10 mouse cellular contexts compared by ENCODE assay signal in genomic region chr7:93038472-93038828, GRCm38 (mm10). TPM values are rescaled to one million over a fixed set of nuclear protein-coding genes. Genes with fewer than 3 reads are reported as not detected.
A peak's percentile ranks its signal among the peaks of the same experiment; 100 is the strongest.
DNase-seq lines count a peak whose midpoint lies in the region; ATAC-seq lines count a peak whose summit lies in the region.
"Had no signal": no experiment of that assay in that cellular context is flagged by ENCODE, and none has a peak within 500 bp of the region (broad histone marks: within the 10 kb centered on the region; RNA-seq: fewer than 3 reads in every experiment).

No protein-coding gene starts in this region.

- no peak for ATAC-seq in forebrain, embryonic 14.5 days
- no peak; the same call in 1 of the 2 replicates for ATAC-seq in forebrain, embryonic 13.5 days
- peak; percentile 59 for ATAC-seq in hindbrain, embryonic 13.5 days (ENCODE audit: low FRiP score)
- peak; percentile 80 for ATAC-seq in neural tube, embryonic 14.5 days (ENCODE audit: low read depth)

- no peak overlapping the region for H3K4me3 ChIP-seq in forebrain, embryonic 14.5 days (ENCODE audit: low read depth, low read length)
- no peak overlapping the region for H3K4me3 ChIP-seq in forebrain, embryonic 13.5 days
- H3K4me3 ChIP-seq in hindbrain, embryonic 13.5 days = no peak overlapping the region
- no peak overlapping the region for H3K4me3 ChIP-seq in neural tube, embryonic 14.5 days (ENCODE audit: low read depth, low read length)
- H3K4me3 ChIP-seq: embryonic facial prominence, embryonic 13.5 days; liver, embryonic 15.5 days had no signal

- no peaks in the 10 kb centered on the region; the same call in 1 of the 2 replicates for H3K27me3 ChIP-seq in forebrain, embryonic 14.5 days (replicated peaks; ENCODE audit: control insufficient read depth, insufficient read depth, low read length)
- H3K27me3 ChIP-seq in forebrain, embryonic 13.5 days = no peaks in the 10 kb centered on the region
- H3K27me3 ChIP-seq in hindbrain, embryonic 13.5 days = no peaks in the 10 kb centered on the region
- H3K27me3 ChIP-seq in neural tube, embryonic 14.5 days (ENCODE audit: control insufficient read depth, insufficient read depth, low read length) = no peaks in the 10 kb centered on the region
- H3K27me3 ChIP-seq: embryonic facial prominence, embryonic 13.5 days; liver, embryonic 15.5 days had no signal

- no peak overlapping the region for H3K4me2 ChIP-seq in forebrain, embryonic 14.5 days (ENCODE audit: low read length)
- H3K4me2 ChIP-seq in forebrain, embryonic 13.5 days = no peak overlapping the region
- no peak overlapping the region for H3K4me2 ChIP-seq in hindbrain, embryonic 13.5 days
- H3K4me2 ChIP-seq in neural tube, embryonic 14.5 days (ENCODE audit: low read depth, low read length) = no peak overlapping the region
- H3K4me2 ChIP-seq: embryonic facial prominence, embryonic 13.5 days; liver, embryonic 15.5 days had no signal

- H3K9ac ChIP-seq in forebrain, embryonic 14.5 days (ENCODE audit: low read length) = no peak overlapping the region
- no peak overlapping the region for H3K9ac ChIP-seq in forebrain, embryonic 13.5 days
- no peak overlapping the region for H3K9ac ChIP-seq in hindbrain, embryonic 13.5 days
- H3K9ac ChIP-seq in neural tube, embryonic 14.5 days (replicated peaks; ENCODE audit: low read depth, low read length) = no peak overlapping the region
- H3K9ac ChIP-seq: embryonic facial prominence, embryonic 13.5 days; liver, embryonic 15.5 days had no signal

- no peak overlapping the region for H3K27ac ChIP-seq in forebrain, embryonic 14.5 days (ENCODE audit: low read depth, low read length)
- no peak overlapping the region for H3K27ac ChIP-seq in forebrain, embryonic 13.5 days
- H3K27ac ChIP-seq in hindbrain, embryonic 13.5 days = peak overlapping the region; percentile 36; the same call in 1 of the 2 replicates
- no peak overlapping the region for H3K27ac ChIP-seq in neural tube, embryonic 14.5 days (ENCODE audit: low read depth, low read length)
- H3K27ac ChIP-seq: embryonic facial prominence, embryonic 13.5 days; liver, embryonic 15.5 days had no signal

- H3K36me3 ChIP-seq in forebrain, embryonic 14.5 days (ENCODE audit: control insufficient read depth, insufficient read depth, low read length) = no peaks in the 10 kb centered on the region
- H3K36me3 ChIP-seq in forebrain, embryonic 13.5 days (ENCODE audit: poor library complexity, severe bottlenecking) = no peaks in the 10 kb centered on the region
- H3K36me3 ChIP-seq in hindbrain, embryonic 13.5 days = no peaks in the 10 kb centered on the region
- H3K36me3 ChIP-seq in neural tube, embryonic 14.5 days (ENCODE audit: control insufficient read depth, insufficient read depth, low read length) = no peaks in the 10 kb centered on the region
- H3K36me3 ChIP-seq: embryonic facial prominence, embryonic 13.5 days; liver, embryonic 15.5 days had no signal

- peak; percentile 22 for DNase-seq in forebrain, embryonic 14.5 days (ENCODE audit: low spot score)
- DNase-seq in right cerebral cortex, postnatal 10 days (ENCODE audit: low spot score in 2 of 2) = peak; percentile 26 to 29
- DNase-seq in right cerebral cortex, adult 18-20 months = no peak
- no peak for DNase-seq in spleen, adult 18-20 months
- DNase-seq in urinary bladder, adult 2 months (ENCODE audit: low spot score) = no peak

- 0 out of 2 replicates have a peak, but pooled peaks cover 3% of the 10 kb centered on the region for H3K4me1 ChIP-seq in forebrain, embryonic 14.5 days (ENCODE audit: control insufficient read depth, insufficient read depth, low read length)
- peaks cover 12% of the 10 kb centered on the region for H3K4me1 ChIP-seq in forebrain, embryonic 13.5 days
- peaks cover 5% of the 10 kb centered on the region for H3K4me1 ChIP-seq in hindbrain, embryonic 13.5 days (replicated peaks)
- H3K4me1 ChIP-seq in neural tube, embryonic 14.5 days (ENCODE audit: control insufficient read depth, insufficient read depth, low read length) = no peaks in the 10 kb centered on the region
- H3K4me1 ChIP-seq: embryonic facial prominence, embryonic 13.5 days; liver, embryonic 15.5 days had no signal

- 14% methylated on average over 1 of the region's 1 CpGs for WGBS in forebrain, embryonic 14.5 days
- WGBS in forebrain, embryonic 13.5 days = 34% methylated on average over 1 of the region's 1 CpGs
- WGBS in hindbrain, embryonic 13.5 days = 15% methylated on average over 1 of the region's 1 CpGs
- 5% methylated on average over 1 of the region's 1 CpGs for WGBS in neural tube, embryonic 14.5 days

- no peaks in the 10 kb centered on the region for H3K9me3 ChIP-seq in forebrain, embryonic 14.5 days (replicated peaks; ENCODE audit: control insufficient read depth, low read length)
- no peaks in the 10 kb centered on the region for H3K9me3 ChIP-seq in forebrain, embryonic 13.5 days (replicated peaks)
- no peaks in the 10 kb centered on the region for H3K9me3 ChIP-seq in hindbrain, embryonic 13.5 days
- no peaks in the 10 kb centered on the region for H3K9me3 ChIP-seq in neural tube, embryonic 14.5 days (ENCODE audit: control insufficient read depth, low read length)
- H3K9me3 ChIP-seq: embryonic facial prominence, embryonic 13.5 days; liver, embryonic 15.5 days had no signal

RNA-seq across cellular contexts. Expression of gene Fam181b, which starts 41.2 kb away (rescaled TPM):
- 20.7 and 25.3 TPM in 2 replicates for polyA plus RNA-seq in forebrain, embryonic 14.5 days (2014; fragmentation: Nextera tagmentation; extraction: Ambion mirVana)
- polyA plus RNA-seq in forebrain, embryonic 13.5 days (2015; fragmentation: Nextera tagmentation; extraction: Ambion mirVana) = 24.1 and 28.2 TPM in 2 replicates
- 36.3 and 42.4 TPM in 2 replicates for polyA plus RNA-seq in hindbrain, embryonic 13.5 days (2015; fragmentation: Nextera tagmentation; extraction: Ambion mirVana)
- polyA plus RNA-seq in neural tube, embryonic 14.5 days (2014; fragmentation: Nextera tagmentation; extraction: Ambion mirVana) = 61.6 and 61.7 TPM in 2 replicates
- polyA plus RNA-seq in urinary bladder, adult 2 months (2012; rRNA removed) = 1.6 and 2.6 TPM in 2 replicates
- polyA plus RNA-seq: liver, embryonic 15.5 days had no signal

Comparison
In these comparisons a context has a peak if more than half of its experiments do, and no peak if none do; other contexts are left out.
1. DNase-seq: peak in forebrain, embryonic 14.5 days (single experiment) and right cerebral cortex, postnatal 10 days (2 of 2); none in right cerebral cortex, adult 18-20 months (single experiment), spleen, adult 18-20 months (0 of 2) and urinary bladder, adult 2 months (single experiment).
2. ATAC-seq: peak in hindbrain, embryonic 13.5 days (single experiment) and neural tube, embryonic 14.5 days (single experiment); none in forebrain, embryonic 14.5 days (single experiment) and forebrain, embryonic 13.5 days (single experiment).